Mouse (Mus musculus): ENCODE measurements around the gene Slc2a3. TPM values are rescaled to one million over a fixed set of nuclear protein-coding genes. Genes with fewer than 3 reads are reported as not detected.
A peak's percentile ranks its signal among the peaks of the same experiment; 100 is the strongest.

Slc2a3 gene
- polyA plus RNA-seq (2015; fragmentation: Nextera tagmentation; extraction: Ambion mirVana): 9.3 and 12.5 TPM in 2 replicates

- peak within 1 kb of the TSS; percentile 90 for H3K4me2 ChIP-seq
- H3K9ac ChIP-seq: peak within 1 kb of the TSS; percentile 72
- peak within 1 kb of the TSS; percentile 51 for H3K4me3 ChIP-seq
- peaks cover 25% of the 10 kb centered on the region for H3K27me3 ChIP-seq
- H3K9me3 ChIP-seq (replicated peaks): no peaks in the 10 kb centered on the region
- peaks cover 13% of the 10 kb centered on the region for H3K4me1 ChIP-seq
- ATAC-seq: peak; percentile 81
- H3K36me3 ChIP-seq (ENCODE audit: poor library complexity, severe bottlenecking): no peaks in the 10 kb centered on the region
- under 1% methylated on average over 46 of the region's 46 CpGs for WGBS
- no peak within 1 kb of the TSS for H3K27ac ChIP-seq
Measured at GRCm38 (mm10) chr6:122801301-122801800, at the start of gene Slc2a3. TSS of gene Slc2a3 (minus strand) at chr6:122801640.

GRCm38 (mm10) chr6:122843759-122844158 is 42.3 kb upstream of the Slc2a3 start:
- no peaks in the 10 kb centered on the region for H3K9me3 ChIP-seq (replicated peaks)
- no peak overlapping the region for H3K27ac ChIP-seq
- H3K27me3 ChIP-seq: no peaks in the 10 kb centered on the region
- H3K36me3 ChIP-seq (ENCODE audit: poor library complexity, severe bottlenecking): peaks cover 66% of the 10 kb centered on the region
- no peak overlapping the region for H3K9ac ChIP-seq
- no peak overlapping the region for H3K4me3 ChIP-seq
- no peaks in the 10 kb centered on the region for H3K4me1 ChIP-seq
- H3K4me2 ChIP-seq: no peak overlapping the region
- peak; percentile 38; the same call in 1 of the 2 replicates for ATAC-seq
- whole genome bisulfite sequencing: 89% methylated on average over 6 of the region's 6 CpGs

GRCm38 (mm10) chr6:122837539-122837938 is 36.1 kb upstream of the Slc2a3 start:
- no peak for ATAC-seq
- no peak overlapping the region for H3K4me2 ChIP-seq
- H3K36me3 ChIP-seq (ENCODE audit: poor library complexity, severe bottlenecking): peaks cover 86% of the 10 kb centered on the region
- H3K27me3 ChIP-seq: no peaks in the 10 kb centered on the region
- H3K27ac ChIP-seq: no peak overlapping the region
- no peak overlapping the region for H3K9ac ChIP-seq
- WGBS: 93% methylated on average over 5 of the region's 5 CpGs
- H3K4me3 ChIP-seq: no peak overlapping the region
- no peaks in the 10 kb centered on the region for H3K4me1 ChIP-seq
- no peaks in the 10 kb centered on the region for H3K9me3 ChIP-seq (replicated peaks)

- no peaks in the 10 kb centered on the region for H3K4me1 ChIP-seq
- no peak overlapping the region for H3K27ac ChIP-seq
- no peak overlapping the region for H3K4me2 ChIP-seq
- H3K9me3 ChIP-seq (replicated peaks): no peaks in the 10 kb centered on the region
- peaks cover 84% of the 10 kb centered on the region for H3K36me3 ChIP-seq (ENCODE audit: poor library complexity, severe bottlenecking)
- no peak overlapping the region for H3K9ac ChIP-seq
- ATAC-seq: no peak
- H3K4me3 ChIP-seq: no peak overlapping the region
- WGBS: 100% methylated on average over 3 of the region's 3 CpGs
- no peaks in the 10 kb centered on the region for H3K27me3 ChIP-seq
Measured at GRCm38 (mm10) chr6:122836974-122837373, 35.5 kb upstream of the Slc2a3 start.

- no peaks in the 10 kb centered on the region for H3K27me3 ChIP-seq
Measured at GRCm38 (mm10) chr6:122834365-122834764, 32.9 kb upstream of the Slc2a3 start.

GRCm38 (mm10) chr6:122832880-122833279 is 31.4 kb upstream of the Slc2a3 start:
- no peak overlapping the region for H3K4me3 ChIP-seq

More at GRCm38 (mm10) chr6:122834365-122834764, 32.9 kb upstream of the Slc2a3 start:
- Histone ChIP-seq H3K9me3 (replicated peaks) (no peaks in the 10 kb centered on the region), H3K4me2 (no peak overlapping the region), H3K9ac (no peak overlapping the region), H3K27ac (no peak overlapping the region), H3K4me1 (no peaks in the 10 kb centered on the region), H3K4me3 (no peak overlapping the region), H3K36me3 (ENCODE audit: poor library complexity, severe bottlenecking) (peaks cover 78% of the 10 kb centered on the region)
- no peak for ATAC-seq
- 63% methylated on average over 4 of the region's 4 CpGs for WGBS

GRCm38 (mm10) chr6:122828086-122828485 is 26.6 kb upstream of the Slc2a3 start:
- Histone ChIP-seq H3K4me3 (no peak overlapping the region), H3K9ac (no peak overlapping the region), H3K4me1 (peaks cover 24% of the 10 kb centered on the region), H3K9me3 (replicated peaks) (no peaks in the 10 kb centered on the region), H3K27ac (no peak overlapping the region), H3K4me2 (no peak overlapping the region), H3K27me3 (no peaks in the 10 kb centered on the region), H3K36me3 (ENCODE audit: poor library complexity, severe bottlenecking) (peaks cover 37% of the 10 kb centered on the region; the same call in 1 of the 2 replicates)
- ATAC-seq: no peak
- WGBS: 44% methylated on average over 13 of the region's 13 CpGs

More at GRCm38 (mm10) chr6:122832880-122833279, 31.4 kb upstream of the Slc2a3 start:
- no peak for ATAC-seq
- H3K4me2 ChIP-seq: no peak overlapping the region
- no peaks in the 10 kb centered on the region for H3K27me3 ChIP-seq
- no peaks in the 10 kb centered on the region for H3K4me1 ChIP-seq
- 87% methylated on average over 7 of the region's 7 CpGs for WGBS
- no peak overlapping the region for H3K27ac ChIP-seq
- H3K36me3 ChIP-seq (ENCODE audit: poor library complexity, severe bottlenecking): peaks cover 71% of the 10 kb centered on the region
- H3K9ac ChIP-seq: no peak overlapping the region
- H3K9me3 ChIP-seq (replicated peaks): no peaks in the 10 kb centered on the region

GRCm38 (mm10) chr6:122825923-122826742 is 24.7 kb upstream of the Slc2a3 start:
- WGBS: 3% methylated on average over 29 of the region's 29 CpGs
- peak overlapping the region; percentile 67 for H3K4me2 ChIP-seq
- H3K4me3 ChIP-seq: peak overlapping the region; percentile 33
- H3K27me3 ChIP-seq: no peaks in the 10 kb centered on the region
- ATAC-seq: peak; percentile 71
- peaks cover 29% of the 10 kb centered on the region; the same call in 1 of the 2 replicates for H3K36me3 ChIP-seq (ENCODE audit: poor library complexity, severe bottlenecking)
- H3K27ac ChIP-seq: no peak overlapping the region
- peaks cover 39% of the 10 kb centered on the region for H3K4me1 ChIP-seq
- peak overlapping the region; percentile 58 for H3K9ac ChIP-seq
- H3K9me3 ChIP-seq (replicated peaks): no peaks in the 10 kb centered on the region

GRCm38 (mm10) chr6:122825166-122825565 is 23.7 kb upstream of the Slc2a3 start:
- Histone ChIP-seq H3K4me1 (peaks cover 48% of the 10 kb centered on the region), H3K4me2 (no peak overlapping the region), H3K9ac (no peak overlapping the region), H3K36me3 (ENCODE audit: poor library complexity, severe bottlenecking) (peaks cover 22% of the 10 kb centered on the region; the same call in 1 of the 2 replicates), H3K9me3 (replicated peaks) (no peaks in the 10 kb centered on the region), H3K27ac (no peak overlapping the region), H3K4me3 (no peak overlapping the region), H3K27me3 (no peaks in the 10 kb centered on the region)
- no peak for ATAC-seq
- WGBS: 91% methylated on average over 9 of the region's 9 CpGs

- no peak overlapping the region for H3K4me3 ChIP-seq
- no peak overlapping the region for H3K27ac ChIP-seq
- no peaks in the 10 kb centered on the region for H3K9me3 ChIP-seq (replicated peaks)
- no peaks in the 10 kb centered on the region for H3K27me3 ChIP-seq
- H3K36me3 ChIP-seq (ENCODE audit: poor library complexity, severe bottlenecking): peaks cover 12% of the 10 kb centered on the region; the same call in 1 of the 2 replicates
- no peak overlapping the region for H3K9ac ChIP-seq
- no peak overlapping the region for H3K4me2 ChIP-seq
- 57% methylated on average over 10 of the region's 10 CpGs for WGBS
- ATAC-seq: no peak
- H3K4me1 ChIP-seq: peaks cover 54% of the 10 kb centered on the region
Measured at GRCm38 (mm10) chr6:122824086-122824485, 22.6 kb upstream of the Slc2a3 start.

- peaks cover 6% of the 10 kb centered on the region; the same call in 1 of the 2 replicates for H3K36me3 ChIP-seq (ENCODE audit: poor library complexity, severe bottlenecking)
- H3K4me1 ChIP-seq: peaks cover 56% of the 10 kb centered on the region
- no peaks in the 10 kb centered on the region for H3K9me3 ChIP-seq (replicated peaks)
- no peak overlapping the region for H3K4me3 ChIP-seq
- H3K27me3 ChIP-seq: no peaks in the 10 kb centered on the region
- ATAC-seq: no peak
- H3K4me2 ChIP-seq: peak overlapping the region; percentile 82; the same call in 1 of the 2 replicates
- no peak overlapping the region for H3K27ac ChIP-seq
- no peak overlapping the region for H3K9ac ChIP-seq
- 86% methylated on average over 9 of the region's 9 CpGs for WGBS
Measured at GRCm38 (mm10) chr6:122821822-122822221, 20.4 kb upstream of the Slc2a3 start.
